Mouse (Mus musculus) MEL (cell line): ENCODE results near the gene Rbfox2.

Source experiments
- CTCF ChIP-seq, 3 experiments: IDR thresholded peaks in 2 of 3; conservative IDR thresholded peaks in 1 of 3; 2 replicates each; pipeline ENCODE4 v1.5.1; 2011 to 2012; ENCODE audit warnings: low read length in 3 of 3, low read depth in 2 of 3, mild to moderate bottlenecking in 2 of 3, improper control_type of control experiment in 1 of 3, inconsistent platforms in 1 of 3, mixed read lengths in 1 of 3, moderate library complexity in 1 of 3; ENCODE audit not compliant: control insufficient read depth in 1 of 3, insufficient read depth in 1 of 3, poor library complexity in 1 of 3, severe bottlenecking in 1 of 3
- EP300 ChIP-seq, 2 experiments: IDR thresholded peaks; 2 replicates each; pipeline ENCODE4 v1.6.1; 2011; ENCODE audit warnings: improper control_type of control experiment in 2 of 2, low read length in 2 of 2, low read depth in 1 of 2, mild to moderate bottlenecking in 1 of 2
- HCFC1 ChIP-seq: IDR thresholded peaks from 2 replicates; pipeline ENCODE4 v1.6.1; 2012; ENCODE audit warnings: low read depth, mild to moderate bottlenecking, inconsistent platforms, low read length, improper control_type of control experiment, moderate library complexity
- MAFK ChIP-seq: IDR thresholded peaks from 2 replicates; pipeline ENCODE4 v1.6.1; 2011; ENCODE audit warnings: low read depth, mild to moderate bottlenecking, low read length, improper control_type of control experiment, borderline replicate concordance
- SMC3 ChIP-seq: IDR thresholded peaks from 2 replicates; pipeline ENCODE4 v1.6.1; 2011; ENCODE audit warnings: low read depth, low read length, improper control_type of control experiment
- TAL1 ChIP-seq: IDR thresholded peaks from 2 replicates; pipeline ENCODE4 v1.6.1; 2012; ENCODE audit warnings: mild to moderate bottlenecking, inconsistent platforms, low read length, moderate library complexity, mixed read lengths

- TF ChIP-seq TAL1 (no peak), MAFK (no peak), SMC3 (no peak), EP300 (IDR thresholded peaks at IDR 0.05; ENCODE audit: low read depth in 1 of 2, low read length in 2 of 2) (no peak), CTCF (IDR thresholded peaks at IDR 0.05 in 2 of 3, conservative IDR thresholded peaks at IDR 0.05 in 1 of 3; ENCODE audit: control insufficient read depth in 1 of 3, insufficient read depth in 1 of 3, low read depth in 2 of 3, low read length in 3 of 3, poor library complexity in 1 of 3, severe bottlenecking in 1 of 3) (no peak), HCFC1 (no peak)
Measured at GRCm38 (mm10) chr15:77342962-77343526, 36.2 kb upstream of the Rbfox2 start.
